Comparison of ENCODE assay signal across 13 mouse cellular contexts in genomic region chr14:77509924-77510323, GRCm38 (mm10).
"Had no signal": no experiment of that assay in that cellular context is flagged by ENCODE, and none has a peak within 500 bp of the region (broad histone marks: within the 10 kb centered on the region; RNA-seq: fewer than 3 reads in every experiment).

No protein-coding gene starts in this region.

- H3K4me3 ChIP-seq: kidney, embryonic 15.5 days; limb, embryonic 12.5 days; limb, embryonic 15.5 days; midbrain, embryonic 13.5 days had no signal

- H3K4me2 ChIP-seq: kidney, embryonic 15.5 days; limb, embryonic 12.5 days; limb, embryonic 15.5 days; liver, embryonic 11.5 days; lung, embryonic 14.5 days; midbrain, embryonic 13.5 days had no signal

- H3K36me3 ChIP-seq: kidney, embryonic 15.5 days; limb, embryonic 12.5 days; limb, embryonic 15.5 days had no signal

- H3K27me3 ChIP-seq: kidney, embryonic 15.5 days; limb, embryonic 12.5 days; limb, embryonic 15.5 days; midbrain, embryonic 13.5 days had no signal

- DNase-seq: kidney, adult 8-10 months; kidney, postnatal 10 days; kidney, postnatal 36 days; left cerebral cortex, postnatal 4 days; liver, postnatal 0 days; lung, embryonic 14.5 days; right cerebral cortex, postnatal 14 days; thymus, postnatal 25 days had no signal
